Mouse (Mus musculus) cerebellum, adult 2 months (tissue): ENCODE measurements around the gene Sde2.

Experiments used
- CTCF ChIP-seq: fragments of 200-500 bp; IDR thresholded peaks from 2 replicates; pipeline ENCODE4 v1.5.1; 2011; ENCODE audit warnings: low read depth, mild to moderate bottlenecking, control low read depth, low read length, moderate library complexity, borderline replicate concordance; ENCODE audit not compliant: insufficient read depth
- POLR2A ChIP-seq: fragments of 200-500 bp; IDR thresholded peaks from 2 replicates; pipeline ENCODE4 v1.6.1; 2011; ENCODE audit warnings: low read length, control low read depth, borderline replicate concordance; ENCODE audit not compliant: insufficient read depth

- no peak for TF ChIP-seq CTCF
- TF ChIP-seq POLR2A: no peak
Measured at GRCm38 (mm10) chr1:180841561-180842300, 9.2 kb upstream of the Sde2 start.
